Mouse (Mus musculus) adipocyte (in vitro differentiated cells): ENCODE results near the gene Creld1.

ENCODE experiments used
- DNase-seq: peaks from one replicate; pipeline ENCODE4 v3.0.0-alpha.2; 2016; ENCODE audit warnings: low spot score

Creld1 gene

DNA sequence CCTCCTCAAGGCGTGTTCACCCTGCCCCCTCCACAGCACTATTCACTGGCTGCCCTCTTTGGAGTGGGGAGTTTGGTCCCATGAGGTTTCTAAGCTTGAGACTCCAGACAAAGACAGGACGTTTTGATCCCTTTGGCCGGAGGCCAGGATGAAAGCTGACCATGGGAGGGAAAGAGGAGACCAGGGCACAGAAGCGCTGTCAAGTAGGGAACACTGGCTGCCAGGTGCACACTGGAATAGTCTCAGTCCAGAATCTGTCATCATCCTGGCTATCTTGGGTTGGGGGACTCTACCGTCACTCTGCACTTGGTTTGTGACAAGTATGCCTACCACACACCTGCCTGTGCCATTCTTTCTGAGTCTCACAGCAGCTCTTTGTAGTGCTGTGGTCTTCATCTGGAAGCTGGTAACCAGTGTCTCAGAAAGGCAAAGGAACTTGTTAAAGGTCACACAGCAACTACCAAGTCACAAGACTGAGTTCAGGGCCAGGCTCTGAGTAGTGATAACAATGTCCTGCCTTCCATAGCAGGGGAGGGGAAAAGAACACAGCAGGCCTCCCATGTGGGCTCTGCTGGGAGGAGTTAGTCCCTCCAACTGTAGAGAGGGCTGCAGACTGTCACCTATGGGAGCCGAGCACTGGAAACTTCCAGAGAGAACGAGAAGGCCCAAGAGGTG, 25.3 kb downstream of the Creld1 start:
- peak; percentile 48 for DNase-seq

GRCm38 (mm10) chr6:113508947-113509280, 25.8 kb downstream of the Creld1 start:
- no peak for DNase-seq

GRCm38 (mm10) chr6:113513944-113514343, 30.8 kb downstream of the Creld1 start:
- no peak for DNase-seq

- no peak for DNase-seq
Observed at GRCm38 (mm10) chr6:113514600-113514999, 31.5 kb downstream of the Creld1 start.

DNA sequence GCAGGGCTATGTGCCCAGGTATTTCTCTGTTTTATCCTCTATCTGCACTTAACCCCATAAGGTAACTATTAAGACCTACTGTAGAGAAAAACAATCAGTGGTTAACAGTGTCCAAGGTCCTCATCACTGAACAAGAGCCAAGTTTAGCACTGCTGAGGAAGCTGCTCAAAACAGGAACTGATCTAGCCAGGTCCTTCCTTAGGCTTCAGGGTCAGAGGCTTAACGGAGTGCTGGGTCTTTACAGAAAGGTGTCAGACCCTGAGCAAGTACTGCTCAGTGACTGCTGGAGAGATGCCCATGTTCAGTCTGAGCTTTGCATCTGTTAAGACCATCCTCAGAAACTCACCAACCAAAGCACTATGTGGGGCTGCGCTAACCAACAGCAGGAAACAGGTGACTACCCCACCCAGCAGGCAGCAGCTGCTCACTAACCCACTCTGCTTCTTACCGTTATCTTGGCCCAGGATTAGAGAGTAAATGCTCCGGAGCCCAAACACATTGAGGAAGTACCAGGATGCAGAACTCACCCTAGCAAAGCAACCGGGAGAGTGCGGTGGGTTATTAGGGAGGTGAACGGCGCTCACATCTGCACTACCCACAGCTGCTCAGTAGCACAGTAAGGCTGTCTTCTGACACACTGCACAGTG, 34.5 kb downstream of the Creld1 start:
- DNase-seq: no peak

DNA sequence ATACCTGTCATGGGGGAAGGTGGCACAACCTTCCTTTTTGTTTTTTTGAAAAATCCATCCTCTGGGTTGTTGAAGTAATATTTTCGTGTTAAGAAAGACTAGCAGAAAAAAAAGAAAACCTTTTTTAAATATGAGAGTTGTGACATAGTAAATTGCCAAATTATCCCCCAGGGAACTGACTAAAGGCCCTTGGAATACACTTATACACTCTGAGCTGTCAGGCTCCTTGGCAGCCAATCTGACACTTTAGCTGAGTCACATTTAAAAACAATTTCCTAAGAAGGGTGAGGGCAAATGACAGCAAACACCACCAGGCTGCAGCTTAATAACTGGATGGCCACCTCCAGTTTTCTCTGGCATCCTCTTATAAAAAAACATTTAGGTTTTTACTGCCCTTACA, 39.2 kb downstream of the Creld1 start:
- peak; percentile 94 for DNase-seq

GRCm38 (mm10) chr6:113523420-113523819, 40.3 kb downstream of the Creld1 start:
- no peak for DNase-seq

DNA sequence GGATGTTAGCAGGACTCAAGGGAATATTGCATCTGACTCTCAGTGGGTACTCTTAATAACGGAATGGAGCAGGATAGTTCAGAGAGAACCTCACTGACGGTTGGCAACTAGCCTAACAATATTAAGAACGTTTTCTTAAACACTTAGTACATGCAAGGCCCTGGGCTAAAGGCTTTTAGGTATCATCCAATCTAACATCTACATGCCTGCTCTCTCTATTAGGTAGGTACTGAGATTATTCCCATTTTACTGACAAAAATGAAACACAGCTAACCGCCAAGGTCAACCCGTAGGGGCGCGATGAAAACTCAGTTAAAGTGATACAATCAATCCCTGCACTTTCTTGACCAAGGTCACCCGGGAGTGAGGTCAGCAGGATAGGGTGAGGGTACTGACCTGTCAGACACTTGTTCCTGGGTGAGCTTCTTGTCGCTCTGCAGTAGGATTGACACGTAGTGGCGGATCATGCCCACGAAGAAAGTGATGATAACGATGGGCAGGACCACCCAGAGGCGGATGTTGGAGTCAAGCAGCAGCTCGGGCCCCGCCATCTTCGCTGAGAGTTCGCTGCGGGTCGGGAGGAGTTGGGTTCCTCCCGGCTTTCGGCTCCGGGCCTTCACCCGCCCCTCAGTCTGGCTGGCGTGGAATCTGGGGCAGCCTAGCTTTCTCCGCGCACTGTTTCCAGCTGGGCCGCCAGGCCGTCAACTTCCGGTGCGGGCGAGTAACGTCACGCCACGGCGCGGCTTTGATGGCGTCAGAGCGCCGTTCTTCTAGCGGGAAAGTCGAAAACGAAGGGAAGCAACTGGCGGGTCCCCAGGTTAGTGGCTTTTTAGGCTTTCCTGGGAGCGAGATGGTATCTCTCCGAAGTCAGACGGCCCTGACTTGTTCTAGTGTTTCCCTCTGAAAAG, 48.1 kb downstream of the Creld1 start, which contains the start of the genes Emc3 and Fancd2:
Gene Emc3, minus strand, starts transcription at position 721 of the 908 bp plus-strand sequence.
Gene Fancd2, plus strand, starts transcription at position 751 of the 908 bp plus-strand sequence.
- peak; percentile 87 for DNase-seq

- DNase-seq: no peak
Observed at GRCm38 (mm10) chr6:113531840-113532404, 48.8 kb downstream of the Creld1 start.

DNA sequence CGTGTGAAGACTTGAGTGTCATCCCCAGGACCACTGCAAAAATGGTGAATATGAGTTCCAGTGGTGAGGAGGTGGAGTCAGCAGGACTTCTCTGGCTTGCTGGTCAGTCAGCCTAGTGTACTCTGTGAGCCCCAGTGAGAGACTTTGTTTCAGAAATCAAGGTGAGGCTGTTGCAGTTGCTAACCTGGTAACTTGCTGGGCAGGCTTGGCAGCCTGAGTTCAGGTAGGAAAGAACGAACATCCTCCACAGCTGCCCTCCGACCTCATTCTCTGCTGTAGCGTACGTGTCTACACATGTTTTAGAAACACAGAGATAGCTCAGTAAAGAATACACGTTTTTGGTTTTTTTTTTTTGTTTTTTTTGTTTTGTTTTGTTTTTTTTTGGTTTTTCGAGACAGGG, 51.8 kb downstream of the Creld1 start:
- DNase-seq: no peak

DNA sequence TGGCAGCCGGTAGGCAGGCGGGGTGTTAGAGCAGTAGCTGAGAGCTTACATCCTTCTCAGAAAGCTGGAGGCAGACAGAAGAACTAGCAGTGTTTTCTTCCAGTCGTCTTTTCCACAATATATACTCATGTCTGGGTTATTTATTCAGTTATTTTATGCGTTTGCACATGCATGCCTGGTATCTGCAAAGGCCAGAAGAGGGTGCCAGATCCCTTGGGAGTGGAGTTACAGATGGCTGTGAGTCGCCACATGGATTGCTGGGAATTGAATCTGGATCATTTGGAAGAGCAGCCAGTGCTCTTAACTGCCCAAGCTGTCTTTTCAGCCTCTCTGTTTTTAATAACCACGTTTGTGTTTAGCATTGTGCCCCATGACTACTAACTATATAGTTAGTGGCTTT, 58.5 kb downstream of the Creld1 start:
- DNase-seq: no peak
